Mouse (Mus musculus): ENCODE measurements around the gene Kbtbd13.
"Not testable (repeated sequence)": the region's sequence is repeated elsewhere in the genome, so short reads cannot be mapped to it uniquely, and the experiment has no call there.

The Kbtbd13 gene

DNA sequence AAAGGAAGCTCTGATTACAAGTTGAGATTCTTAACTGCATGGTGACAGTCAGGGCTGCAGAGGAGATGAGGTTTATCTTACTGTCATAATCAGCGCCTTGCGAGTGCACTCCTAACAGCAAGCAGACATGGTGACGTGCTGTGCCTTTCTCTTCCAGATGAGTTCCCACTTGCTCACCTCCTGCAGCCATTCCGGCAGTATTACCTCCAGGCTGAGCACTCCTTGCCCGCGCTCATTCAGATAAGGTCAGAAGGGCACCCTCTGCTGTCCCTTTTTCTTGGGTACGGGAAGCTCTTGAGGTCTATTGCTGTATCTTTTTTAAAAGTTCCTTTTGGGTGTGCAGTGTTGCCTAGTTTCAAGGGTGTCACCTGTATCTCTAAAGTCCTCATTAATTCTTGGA is 34.9 kb downstream of the Kbtbd13 start:
- no peak for DNase-seq (ENCODE audit: extremely low read depth, insufficient read length, low spot score)

- peak; percentile 38 for DNase-seq (ENCODE audit: extremely low read depth, insufficient read length, low spot score)
These were observed 38.2 kb downstream of the Kbtbd13 start for GRCm38 (mm10) chr9:65353251-65353650.

DNA sequence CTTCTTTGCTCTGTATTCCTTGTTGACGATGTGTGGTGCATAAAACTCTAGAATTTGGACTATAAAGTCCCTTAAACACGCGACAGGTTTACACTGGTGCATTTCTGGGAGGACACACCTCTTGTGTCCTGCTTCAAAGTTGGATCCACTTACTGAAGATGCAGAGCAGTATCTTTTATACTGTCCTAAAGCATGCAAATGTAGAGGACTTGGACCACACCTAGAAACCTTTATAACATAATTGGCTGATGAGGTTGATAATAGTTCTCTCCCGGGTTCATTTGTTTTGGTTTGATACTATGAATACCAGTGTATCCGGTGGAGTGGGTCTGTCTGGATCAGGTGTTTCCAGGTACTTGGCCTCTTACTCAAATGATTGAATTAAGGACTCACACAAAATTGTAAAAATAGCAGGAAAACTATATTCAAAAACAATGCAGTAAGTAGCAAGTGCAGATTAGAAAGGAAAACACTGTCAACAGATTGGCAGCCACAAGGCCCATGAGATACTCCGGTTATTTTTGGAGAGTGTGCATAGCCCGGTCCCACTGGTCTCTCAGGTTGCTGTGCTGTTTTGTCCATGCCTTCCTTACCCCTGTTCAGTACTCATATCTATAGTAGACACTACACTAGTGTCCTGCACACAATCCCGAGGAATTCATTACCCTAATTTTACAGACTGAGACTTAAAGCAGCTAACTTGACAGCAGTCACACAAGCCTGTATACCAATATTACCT is 44.2 kb downstream of the Kbtbd13 start:
- DNase-seq (ENCODE audit: extremely low read depth, insufficient read length, low spot score), result no peak

DNA sequence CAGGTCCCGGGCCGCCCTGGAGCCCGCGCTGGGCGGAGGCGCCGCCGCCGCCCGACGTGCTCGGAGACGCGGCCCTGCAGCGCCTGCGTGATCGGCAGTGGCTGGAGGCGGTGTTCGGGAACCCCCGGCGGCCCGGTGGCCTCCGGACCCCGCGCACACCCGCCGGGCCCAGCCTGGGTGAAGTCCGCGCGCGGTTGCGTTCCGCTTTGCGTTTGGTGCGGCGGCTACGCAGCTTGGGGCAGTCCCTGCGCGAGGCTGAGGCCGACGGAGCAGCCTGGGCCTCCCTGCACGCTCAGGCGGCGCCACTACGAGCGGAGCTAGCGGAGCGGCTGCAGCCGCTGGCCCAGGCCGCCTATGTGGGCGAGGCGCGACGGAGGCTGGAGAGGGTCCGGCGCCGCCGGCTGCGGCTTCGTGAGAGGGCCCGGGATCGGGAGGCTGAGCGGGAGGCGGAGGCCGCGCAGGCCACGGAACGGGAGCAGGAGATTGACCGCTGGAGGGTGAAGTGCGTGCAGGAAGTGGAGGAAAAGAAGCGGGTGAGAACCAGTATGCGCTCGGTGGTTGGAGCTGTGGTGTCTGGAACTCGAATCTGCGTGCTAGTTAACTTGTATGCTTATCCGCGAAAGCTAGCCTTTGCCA is 44.9 kb downstream of the Kbtbd13 start:
- peak; percentile 77 for DNase-seq (ENCODE audit: extremely low read depth, insufficient read length, low spot score)

DNA sequence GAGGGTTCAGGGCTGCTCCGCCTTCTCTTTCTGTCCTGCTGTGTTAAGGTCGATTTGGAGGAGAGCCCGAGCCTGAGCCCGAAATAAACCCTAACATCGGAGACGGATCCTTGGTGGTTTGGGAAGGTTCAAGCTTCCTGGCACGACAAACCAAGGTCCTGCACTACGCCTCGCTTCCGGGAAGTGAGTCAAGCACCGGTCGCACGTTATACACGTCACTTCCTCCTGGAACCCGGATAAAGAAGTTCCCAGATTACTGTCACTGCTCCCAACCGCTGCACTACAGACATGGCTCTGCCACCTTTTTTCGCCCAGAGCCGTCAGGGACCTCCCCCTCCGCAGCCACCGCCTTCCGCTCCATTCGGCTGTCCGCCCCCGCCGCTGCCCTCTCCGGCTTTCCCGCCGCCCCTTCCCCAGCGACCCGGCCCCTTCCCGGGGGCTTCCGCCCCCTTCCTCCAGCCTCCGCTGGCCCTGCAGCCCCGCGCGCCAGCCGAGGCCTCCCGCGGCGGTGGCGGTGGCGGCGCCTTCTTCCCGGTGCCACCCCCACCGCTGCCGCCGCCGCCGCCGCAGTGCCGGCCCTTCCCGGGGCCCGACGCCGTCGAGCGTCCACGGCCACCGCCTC is 45.5 kb downstream of the Kbtbd13 start, which contains the start of gene Pdcd7:
Pdcd7 (plus strand) TSS at position 251 of the 622 bp plus-strand sequence.
- DNase-seq (ENCODE audit: extremely low read depth, insufficient read length, low spot score), result peak; percentile 81

GRCm38 (mm10) chr9:65345439-65345838 is 46.0 kb downstream of the Kbtbd13 start:
- not testable (repeated sequence) for DNase-seq (ENCODE audit: extremely low read depth, insufficient read length, low spot score)

- no peak for DNase-seq (ENCODE audit: extremely low read depth, insufficient read length, low spot score)
These were observed 51.0 kb downstream of the Kbtbd13 start for GRCm38 (mm10) chr9:65340414-65340813.

GRCm38 (mm10) chr9:65339146-65339545 is 52.3 kb downstream of the Kbtbd13 start:
- no peak for DNase-seq (ENCODE audit: extremely low read depth, insufficient read length, low spot score)
